Mouse (Mus musculus): ENCODE results near the gene Tmem135. TPM values are rescaled to one million over a fixed set of nuclear protein-coding genes. Genes with fewer than 3 reads are reported as not detected.

The Tmem135 gene
- total RNA-seq, 2 experiments from 2014 or later = 49.4 to 51.3 TPM

DNA sequence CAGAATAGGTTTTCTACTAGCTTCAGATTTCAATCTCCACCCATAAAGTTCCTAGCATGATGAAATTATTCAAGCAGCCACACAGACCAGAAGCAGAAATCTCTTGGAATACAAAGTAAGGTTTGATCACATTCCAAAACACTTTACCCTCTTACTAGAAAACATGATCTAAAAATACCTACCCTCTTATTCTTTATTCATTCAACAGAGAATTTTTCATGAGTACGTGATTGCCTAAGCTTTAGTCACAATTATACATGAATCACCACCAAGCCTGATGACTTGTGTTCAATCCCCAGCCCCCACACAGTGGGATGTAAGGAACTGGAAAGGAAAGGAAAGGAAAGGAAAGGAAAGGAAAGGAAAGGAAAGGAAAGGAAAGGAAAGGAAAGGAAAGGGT, 136.5 kb downstream of the Tmem135 start:
- intact Hi-C loops (cut with DNase I) = no loop called here
- DNase-seq = no peak

DNA sequence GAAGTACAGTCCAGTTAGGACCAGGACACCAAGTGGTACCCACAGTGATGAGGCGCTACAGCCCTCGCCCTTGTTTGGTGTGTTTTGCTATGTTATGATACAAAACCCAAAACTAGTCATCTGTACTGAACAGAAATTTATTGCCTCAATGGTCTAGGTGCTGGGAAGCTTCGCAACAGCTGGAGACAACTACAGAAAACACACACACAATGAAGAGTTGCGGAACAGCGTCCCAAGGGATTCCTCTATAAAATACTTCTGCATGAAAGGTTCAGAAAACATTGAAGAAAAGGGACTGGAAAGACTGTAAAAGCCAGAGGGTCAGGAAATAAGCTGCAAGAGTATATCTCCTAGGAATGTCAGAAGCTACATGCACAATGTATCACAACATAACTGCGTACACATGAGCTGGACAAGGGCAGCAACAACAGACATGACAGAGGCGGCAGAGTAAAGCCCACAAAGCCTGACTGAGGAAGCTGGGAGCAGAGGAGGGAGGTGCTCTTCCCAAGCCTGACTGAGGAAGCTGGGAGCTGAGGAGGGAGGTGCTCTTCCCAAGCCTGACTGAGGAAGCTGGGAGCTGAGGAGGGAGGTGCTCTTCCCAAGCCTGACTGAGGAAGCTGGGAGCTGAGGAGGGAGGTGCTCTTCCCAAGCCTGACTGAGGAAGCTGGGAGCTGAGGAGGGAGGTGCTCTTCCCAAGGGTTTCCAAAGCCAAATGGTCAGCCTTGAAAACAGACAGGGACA, 137.8 kb downstream of the Tmem135 start:
- DNase-seq = no peak
- intact Hi-C loops (cut with DNase I) = no loop called here

DNA sequence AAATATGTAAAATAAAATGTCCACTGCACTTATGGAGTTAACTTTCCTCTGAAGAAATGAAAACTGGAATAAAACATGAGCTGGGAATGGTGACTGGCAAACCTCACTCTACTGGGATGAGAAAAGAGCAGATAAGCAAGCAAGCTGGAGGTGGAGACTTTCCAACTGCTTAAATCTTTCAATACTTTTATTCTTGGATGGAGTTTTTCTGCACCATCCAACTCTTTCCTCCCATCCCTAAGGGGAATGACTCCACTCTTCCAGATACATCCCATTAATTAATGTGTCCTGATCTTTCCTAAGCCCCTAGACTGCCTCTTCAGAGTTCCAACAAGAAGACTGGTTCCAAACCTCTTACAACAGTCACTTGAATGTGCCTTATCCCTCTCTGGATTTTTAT, 143.1 kb downstream of the Tmem135 start:
- intact Hi-C loops (cut with DNase I) = no loop called here
- DNase-seq = peak in 1 of 2 experiments; percentile 15

DNA sequence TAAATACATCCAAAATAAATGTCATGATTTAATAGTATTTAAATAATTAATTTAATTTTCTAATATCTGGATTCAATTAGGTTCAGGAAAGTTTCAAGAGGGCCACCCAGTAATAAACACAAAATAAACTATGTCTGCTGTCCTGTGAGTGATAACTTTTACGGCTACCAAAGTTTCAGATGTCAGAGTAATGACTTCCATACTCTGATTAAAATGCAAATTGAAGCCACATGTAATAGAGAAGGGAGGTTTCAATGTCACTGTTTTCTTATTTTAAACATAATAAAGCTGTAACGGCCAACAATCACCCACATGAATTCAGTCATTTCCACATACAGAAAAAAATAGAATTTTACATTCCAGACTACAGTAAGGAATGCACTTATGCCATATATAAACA, 145.2 kb downstream of the Tmem135 start:
- no peak for DNase-seq
- intact Hi-C loops (cut with DNase I) = no loop called here

DNA sequence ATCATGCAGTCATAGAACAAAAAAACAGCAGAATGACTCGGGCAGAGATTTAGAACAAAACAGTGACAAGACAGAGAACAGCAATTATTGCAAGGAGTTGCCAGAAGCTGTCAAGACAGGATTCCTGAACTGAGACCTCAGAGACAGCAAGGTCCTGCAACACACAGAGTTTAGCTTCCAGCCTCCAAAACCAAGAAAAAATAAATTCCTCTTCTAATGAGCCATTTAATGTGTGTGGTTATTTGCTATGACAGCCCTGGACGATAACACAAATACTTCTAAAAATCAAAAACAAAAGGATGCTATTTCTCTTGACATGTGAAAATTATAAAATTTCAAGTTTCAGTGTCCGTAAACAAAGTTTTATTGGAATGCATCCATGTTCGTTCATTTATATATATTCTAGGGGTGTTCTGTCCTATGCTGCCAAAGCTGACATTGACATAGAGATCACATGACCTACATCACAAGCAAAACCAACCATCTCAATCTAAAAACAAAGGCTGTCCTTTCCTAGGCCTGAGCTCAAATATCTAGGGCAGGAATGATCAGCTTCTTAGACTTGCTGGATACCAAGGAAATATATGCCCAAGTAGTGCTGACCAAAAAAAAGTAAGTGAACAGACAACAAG, 146.0 kb downstream of the Tmem135 start:
- DNase-seq = no peak
- intact Hi-C loops (cut with DNase I) = no loop called here

DNA sequence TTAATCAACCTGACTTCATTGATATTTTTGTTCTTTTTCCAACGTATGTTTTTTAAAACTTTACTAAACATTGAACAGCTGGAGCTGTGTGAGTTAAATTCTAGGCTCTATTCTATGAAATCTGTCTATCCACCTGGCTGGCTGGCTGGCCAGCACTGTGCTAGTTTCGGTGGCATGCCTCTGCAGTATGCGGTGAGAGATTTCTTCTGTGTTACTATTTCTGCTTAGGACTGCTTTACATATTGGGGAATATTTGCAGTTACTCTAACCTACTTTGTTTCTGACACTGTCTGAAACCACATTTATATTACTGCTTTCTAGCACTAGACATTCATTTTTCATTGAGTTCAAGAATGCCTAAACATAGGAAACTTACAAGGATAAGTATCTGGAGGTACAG, 150.2 kb downstream of the Tmem135 start:
- intact Hi-C loops (cut with DNase I) = no loop called here
- DNase-seq = no peak

DNA sequence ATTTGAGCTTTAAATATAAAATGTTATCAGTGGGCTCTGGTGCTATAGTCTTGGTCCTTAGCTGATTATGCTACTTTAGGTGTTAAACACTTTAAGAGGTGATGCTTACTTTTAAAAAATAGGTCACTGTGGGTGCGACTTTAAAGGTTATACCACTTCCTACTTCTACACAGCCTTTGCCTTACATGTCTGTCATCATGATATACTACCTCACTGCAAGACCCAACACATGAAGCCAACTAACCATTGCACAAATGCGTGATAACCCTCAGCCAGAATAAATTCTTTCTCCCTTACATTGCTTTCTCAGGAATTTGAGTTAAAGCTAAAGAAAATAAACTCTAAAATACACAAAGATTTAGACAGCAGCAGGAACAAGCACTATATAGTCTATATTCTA, 150.7 kb downstream of the Tmem135 start:
- intact Hi-C loops (cut with DNase I) = no loop called here

DNA sequence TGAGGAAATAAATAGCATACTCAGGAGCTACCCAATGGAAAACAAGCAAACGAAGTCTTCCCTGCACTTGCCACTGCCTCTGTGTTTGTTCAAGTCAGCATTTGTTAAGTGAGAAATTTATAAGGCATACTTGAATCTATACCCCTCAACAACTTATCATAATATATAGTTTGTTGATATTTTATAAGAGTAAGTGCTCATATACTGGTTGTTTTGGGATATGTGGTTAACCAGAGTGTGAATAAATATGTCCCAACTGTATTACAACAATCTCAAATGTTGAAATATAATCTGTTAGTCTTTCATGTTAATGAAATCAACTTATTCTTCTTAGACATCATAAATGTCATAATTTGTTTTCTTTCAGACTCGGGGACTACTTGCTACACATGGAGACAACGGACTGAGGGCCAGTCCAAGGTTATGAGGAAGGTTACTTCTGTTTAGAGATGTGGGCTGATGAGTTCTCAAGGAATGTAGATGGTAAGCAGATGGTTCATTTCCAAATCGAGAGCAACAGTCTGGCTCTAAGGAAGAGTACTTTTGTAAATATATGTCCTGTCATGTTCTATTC, 152.1 kb downstream of the Tmem135 start:
- DNase-seq = no peak
- intact Hi-C loops (cut with DNase I) = no loop called here

More for the DNA sequence above, 150.7 kb downstream of the Tmem135 start:
- DNase-seq = no peak

DNA sequence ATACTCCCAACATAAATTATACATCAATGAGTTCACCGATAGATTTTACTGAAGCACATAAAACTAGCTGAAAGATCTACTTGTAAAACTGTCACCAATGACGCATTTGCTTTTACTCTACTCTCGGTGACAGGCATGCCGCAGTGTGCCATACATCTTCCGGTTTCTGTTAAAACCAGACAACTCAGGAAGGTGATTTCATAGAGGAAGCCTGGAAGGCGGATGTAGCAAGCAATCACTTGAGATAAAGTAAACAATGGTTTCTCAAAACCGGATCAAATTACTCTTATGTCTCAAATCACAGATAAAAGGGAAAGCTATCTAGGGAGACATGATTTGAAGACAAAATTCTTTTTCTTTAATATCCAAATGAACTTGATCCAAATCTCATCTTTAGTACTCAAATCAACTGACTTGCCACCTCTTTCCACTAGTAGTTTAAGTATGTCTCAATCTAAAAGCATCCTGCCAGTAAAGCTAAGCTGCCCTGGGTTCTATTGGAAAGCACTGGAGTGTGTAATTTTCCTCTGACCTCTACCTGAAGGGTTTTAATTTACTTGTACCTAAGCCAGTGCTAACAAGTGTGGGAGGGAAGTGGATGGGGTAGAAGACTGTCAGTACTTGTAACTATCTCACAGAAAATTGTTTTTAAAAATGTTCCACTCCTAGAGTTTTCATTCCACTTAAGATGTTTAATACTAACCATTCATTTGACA, 155.7 kb downstream of the Tmem135 start:
- DNase-seq = no peak
- intact Hi-C loops (cut with DNase I) = no loop called here

DNA sequence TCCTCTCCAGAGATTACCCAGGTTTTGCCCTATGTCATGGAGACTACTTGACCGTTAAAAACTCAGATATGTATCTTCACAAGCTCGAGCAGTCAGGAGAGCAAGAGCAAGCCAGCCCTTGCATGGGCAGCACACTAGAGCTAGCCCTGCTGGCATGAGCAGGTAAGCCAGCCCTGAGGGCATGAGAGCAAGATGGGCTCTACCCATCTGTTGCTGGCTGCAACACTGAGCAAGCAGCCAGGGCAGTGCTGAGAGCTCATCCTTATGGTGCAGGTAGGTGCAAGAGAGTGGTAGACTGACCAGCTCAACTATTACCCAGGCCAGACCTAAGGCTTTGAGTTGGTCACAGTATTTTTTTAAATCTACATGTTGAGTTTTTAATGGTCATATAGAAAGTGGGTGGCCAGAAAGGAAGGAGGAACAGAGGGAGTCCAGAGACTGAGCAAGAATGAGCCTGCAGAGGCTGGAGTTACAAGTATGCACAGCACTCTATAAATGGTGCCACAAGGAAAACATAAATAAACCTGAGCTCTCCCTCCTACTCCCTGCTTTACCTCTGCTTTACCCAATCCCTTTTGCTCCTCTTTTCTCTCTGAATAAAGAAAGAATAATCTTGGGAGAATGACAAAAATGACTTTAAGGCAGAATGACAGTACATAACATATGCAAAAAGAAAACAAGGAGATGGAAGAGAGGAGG, 156.9 kb downstream of the Tmem135 start:
- DNase-seq = no peak
- intact Hi-C loops (cut with DNase I) = no loop called here

DNA sequence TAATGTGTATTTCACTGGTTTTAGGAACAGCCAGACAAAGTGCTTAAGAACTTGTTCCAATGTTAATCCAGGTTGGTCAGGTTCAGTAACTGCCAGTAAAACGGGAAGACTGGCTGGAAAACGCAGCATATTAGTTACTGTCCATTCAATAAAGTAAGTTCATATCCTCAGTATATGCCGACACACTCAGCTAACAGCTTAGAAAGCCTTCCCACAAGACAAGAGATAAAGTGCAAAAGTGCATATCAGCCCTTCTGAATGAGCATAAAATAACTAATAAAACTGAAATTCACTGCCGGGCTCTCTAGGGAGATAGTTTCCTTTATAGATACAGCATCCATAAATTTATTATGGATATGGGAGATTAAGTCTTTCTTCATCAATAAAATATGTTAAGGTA, 161.5 kb downstream of the Tmem135 start:
- intact Hi-C loops (cut with DNase I) = no loop called here
- no peak for DNase-seq

DNA sequence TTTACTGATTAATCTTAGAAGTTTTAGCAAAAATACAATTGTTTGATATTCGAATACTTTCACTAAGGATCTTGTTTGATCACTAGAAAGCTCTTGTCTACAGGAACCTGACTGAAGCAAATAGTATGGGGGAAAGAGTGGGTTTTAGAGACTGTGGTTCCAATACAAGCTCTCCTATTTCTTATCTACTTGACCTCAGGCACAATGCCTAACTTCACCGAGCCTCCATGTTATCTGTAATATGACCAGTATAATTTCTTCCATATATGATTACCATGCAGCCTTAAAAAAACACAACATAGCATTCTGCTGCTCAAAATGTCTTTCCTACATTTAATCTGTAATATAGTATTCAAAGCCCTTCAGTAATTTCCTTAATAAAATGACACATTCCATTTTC, 161.9 kb downstream of the Tmem135 start:
- intact Hi-C loops (cut with DNase I) = no loop called here
- DNase-seq = no peak

DNA sequence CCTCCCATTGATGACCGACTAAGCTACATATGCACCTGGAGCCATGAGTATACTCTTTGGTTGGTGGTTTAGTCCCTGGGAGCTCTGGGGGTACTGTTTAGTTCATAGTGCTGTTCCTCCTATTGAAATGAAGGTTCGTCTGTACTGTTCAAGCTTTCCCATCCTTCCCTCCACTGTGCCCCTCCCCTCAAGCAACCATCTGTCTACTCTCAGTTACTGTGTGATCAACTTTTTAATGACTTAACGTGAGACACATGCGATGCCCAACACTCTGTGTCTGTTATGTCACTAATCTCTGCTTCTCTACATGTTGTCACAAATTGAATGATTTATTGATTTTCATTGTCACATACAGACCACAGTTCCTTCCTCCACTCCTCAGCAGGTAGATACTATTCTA, 164.4 kb downstream of the Tmem135 start:
- intact Hi-C loops (cut with DNase I) = no loop called here
- no peak for DNase-seq

DNA sequence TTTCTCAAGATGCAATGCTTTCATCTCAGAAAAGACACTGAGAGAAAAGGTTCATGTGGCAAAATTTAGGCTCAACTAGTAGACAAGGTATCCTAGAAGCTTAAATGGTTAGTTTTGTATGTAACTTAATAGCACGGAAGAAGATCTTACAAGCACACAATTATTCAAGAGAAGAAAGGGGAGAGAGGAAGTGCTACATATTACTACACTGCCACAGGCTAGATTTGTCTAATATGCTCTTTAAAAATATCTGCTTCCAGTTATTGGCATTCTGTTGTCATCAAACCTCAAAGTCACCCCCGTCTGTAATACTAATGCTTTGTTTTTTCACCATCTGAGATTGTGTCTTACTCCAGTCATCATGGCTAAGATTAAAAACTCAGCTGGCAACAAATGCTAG, 167.4 kb downstream of the Tmem135 start:
- intact Hi-C loops (cut with DNase I) = no loop called here
- no peak for DNase-seq

DNA sequence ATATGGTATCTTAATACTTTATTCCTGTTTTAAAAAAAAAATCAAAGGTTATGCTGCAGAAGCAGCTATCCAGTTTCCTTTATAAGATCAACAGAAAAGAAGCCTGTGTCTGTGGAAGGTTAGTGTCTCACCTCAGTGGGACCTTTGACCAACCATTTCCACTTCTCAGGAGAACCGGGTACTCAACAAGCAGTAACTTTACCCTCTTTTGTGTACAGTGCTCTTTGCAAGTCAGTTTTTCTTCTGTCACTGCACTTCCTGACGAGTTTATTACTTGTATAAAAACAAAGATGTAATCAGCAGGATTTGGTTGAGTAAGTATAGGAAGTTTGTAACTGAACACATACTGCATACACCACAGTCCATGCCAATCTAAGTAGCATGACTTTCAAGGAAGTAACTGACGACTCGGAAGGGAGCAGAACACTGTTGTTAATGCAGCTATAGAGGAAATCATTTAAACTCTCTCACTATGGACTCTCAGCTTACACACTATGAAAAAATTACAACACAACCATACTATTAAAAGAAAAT, 168.0 kb downstream of the Tmem135 start:
- no peak for DNase-seq
- intact Hi-C loops (cut with DNase I) = no loop called here

DNA sequence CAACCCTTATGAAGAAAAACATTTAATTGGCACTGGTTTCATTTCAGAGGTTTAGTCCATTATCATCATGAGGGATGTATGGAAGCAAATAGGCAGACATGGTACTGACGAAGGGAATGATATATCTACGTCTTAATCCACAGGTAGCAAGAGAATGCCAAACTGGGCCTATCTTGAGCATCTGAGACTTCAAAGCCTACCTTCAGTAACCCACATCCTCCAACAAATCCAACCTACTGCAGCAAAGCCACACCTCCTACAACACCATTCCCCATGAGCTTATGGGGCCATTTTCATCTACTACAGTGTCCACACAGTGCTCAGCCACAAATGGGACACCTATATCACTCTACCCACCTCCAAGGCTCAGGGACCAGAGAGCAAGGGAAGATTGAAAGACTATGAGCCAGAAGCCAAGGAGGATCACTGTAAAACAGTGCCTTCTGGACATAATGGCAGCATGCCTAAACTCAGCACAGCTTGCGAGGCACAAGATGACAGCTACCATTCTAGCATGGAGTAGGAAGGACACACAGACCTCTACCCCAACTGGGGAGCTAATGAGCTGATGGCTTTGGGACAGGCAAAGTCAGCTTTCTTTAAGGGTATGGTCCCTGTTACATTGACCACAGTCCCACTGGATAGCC, 171.4 kb downstream of the Tmem135 start:
- intact Hi-C loops (cut with DNase I) = no loop called here
- no peak for DNase-seq

DNA sequence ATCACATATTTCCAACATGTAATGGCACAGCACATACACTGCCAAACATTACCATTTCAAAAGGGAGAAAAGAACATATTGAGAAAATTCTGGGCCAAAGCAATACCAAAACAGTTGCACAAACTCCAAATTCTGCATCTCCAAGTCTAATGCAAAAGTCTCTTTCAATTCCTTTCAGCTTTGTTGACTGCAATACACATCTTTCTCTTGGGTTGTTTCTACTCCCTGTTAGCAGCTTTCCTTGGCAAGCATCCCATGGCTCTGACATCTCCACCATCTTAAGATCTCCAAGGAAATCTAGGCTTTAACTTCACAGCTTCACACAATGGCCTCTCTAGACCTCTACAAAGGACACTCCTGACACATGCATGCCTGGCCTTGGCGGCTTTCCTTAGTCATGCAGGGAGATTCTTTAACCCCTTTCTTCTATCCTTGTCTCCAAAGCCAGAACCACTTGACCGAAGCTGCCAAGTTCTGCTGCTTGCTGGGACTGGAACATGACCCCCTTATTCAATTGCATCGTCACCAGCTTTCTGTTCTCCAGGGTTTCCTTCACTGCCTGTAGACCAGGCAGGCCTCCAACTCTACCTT, 172.7 kb downstream of the Tmem135 start:
- intact Hi-C loops (cut with DNase I) = no loop called here

DNA sequence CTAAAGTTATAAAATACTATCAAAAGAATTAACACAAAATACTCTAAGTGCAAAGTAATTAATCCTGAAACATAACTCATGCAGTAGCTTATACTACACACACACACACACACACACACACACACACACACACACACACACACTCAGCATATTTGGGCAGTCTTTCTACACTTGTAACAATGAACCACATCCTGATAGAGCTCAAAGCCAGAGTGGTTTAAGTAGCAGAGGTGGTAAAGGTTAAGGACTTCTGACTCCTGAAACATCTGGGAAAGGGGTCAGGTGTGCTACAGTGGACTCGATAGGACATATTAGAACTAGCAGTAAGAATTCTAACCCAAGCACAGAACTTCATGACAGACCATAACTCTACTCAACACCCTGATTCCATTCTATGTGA, 181.4 kb downstream of the Tmem135 start:
- DNase-seq = no peak
- intact Hi-C loops (cut with DNase I) = no loop called here

More for the DNA sequence above, 172.7 kb downstream of the Tmem135 start:
- DNase-seq = no peak

DNA sequence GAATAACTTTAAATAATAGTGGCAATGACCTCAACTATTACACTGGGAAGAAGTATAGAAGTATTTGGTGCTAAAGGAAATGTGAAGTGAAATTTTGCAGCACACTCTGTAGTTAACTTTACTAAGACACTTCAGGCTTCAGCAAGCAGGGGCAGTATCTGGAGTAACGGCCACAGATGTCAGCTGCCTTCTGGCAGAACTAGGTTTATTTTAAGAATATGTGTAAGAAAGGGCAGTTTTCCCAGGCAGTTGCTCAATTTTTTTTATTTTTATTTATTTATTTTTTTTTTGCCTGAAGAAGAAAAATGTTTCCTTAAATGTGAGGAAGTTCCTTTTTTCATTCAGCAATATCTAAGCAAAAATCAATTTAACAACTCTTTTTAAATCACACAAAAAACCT, 187.4 kb downstream of the Tmem135 start:
- no peak for DNase-seq
- intact Hi-C loops (cut with DNase I) = no loop called here

DNA sequence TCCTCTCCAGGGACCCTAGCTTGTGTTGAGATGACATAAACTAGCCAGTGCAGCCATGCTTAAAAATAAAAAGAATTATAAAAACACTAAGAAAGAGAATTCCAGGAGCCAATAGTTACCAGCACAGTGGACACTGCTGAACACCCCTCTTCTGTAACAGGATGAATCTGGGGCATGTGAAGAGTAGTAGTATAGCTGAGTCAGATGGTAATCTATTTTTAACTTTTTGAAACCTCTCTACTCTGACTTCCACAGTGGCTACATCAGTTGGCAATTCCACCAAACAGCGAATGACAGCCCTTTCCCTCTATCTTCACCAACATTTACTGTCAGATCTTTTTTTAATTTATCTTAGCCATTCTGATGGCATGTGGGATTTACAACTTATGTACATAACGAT, 187.9 kb downstream of the Tmem135 start:
- intact Hi-C loops (cut with DNase I) = no loop called here
- no peak for DNase-seq

Measured in heart, postnatal 14 days (tissue).